Comparison of ENCODE assay signal across 11 mouse cellular contexts in the genomic region with DNA sequence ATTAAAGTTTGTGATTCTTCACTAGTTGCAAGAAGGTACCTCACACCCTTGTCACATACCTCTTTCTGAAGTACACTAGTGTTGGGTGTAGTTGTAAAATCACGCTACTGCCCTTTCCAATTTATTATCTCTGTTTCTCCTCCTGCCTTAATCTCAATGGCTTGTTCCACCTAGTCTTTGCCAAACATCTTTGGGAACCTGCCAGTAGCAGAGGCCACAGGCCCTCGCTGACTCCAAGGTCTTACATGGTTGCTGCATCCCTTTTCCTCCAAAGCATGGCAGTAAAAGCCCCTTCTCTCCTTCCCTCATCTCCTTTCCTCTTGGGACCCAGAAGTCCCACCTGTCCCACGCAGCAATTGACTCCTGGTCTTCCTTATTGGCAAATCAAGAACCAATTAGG. TPM values are rescaled to one million over a fixed set of nuclear protein-coding genes. Genes with fewer than 3 reads are reported as not detected.
DNase-seq lines count a peak whose midpoint lies in the region.
"Had no signal": no experiment of that assay in that cellular context is flagged by ENCODE, and none has a peak within 500 bp of the region (broad histone marks: within the 10 kb centered on the region; RNA-seq: fewer than 3 reads in every experiment).

No protein-coding gene starts in this region.

- intact Hi-C loops in heart, postnatal 25 days (cut with DNase I): no loop called here

- DNase-seq in adrenal gland, postnatal 14 days: peak; percentile 29
- DNase-seq in adrenal gland, adult 8-10 months: no peak
- DNase-seq in heart, adult 18-20 months: peak; percentile 64 to 70
- no peak for DNase-seq in heart, postnatal 25 days (ENCODE audit: low spot score)
- no peak for DNase-seq in lung, postnatal 25 days (ENCODE audit: low spot score)
- DNase-seq: adrenal gland, postnatal 36 days; cerebellum, adult 11-12 months; cerebellum, adult 2 months; cerebellum, adult 9-10 months; cerebellum, postnatal 25 days; forebrain, postnatal 0 days had no signal

RNA-seq across cellular contexts. Expression of gene Dcbld2, which starts 9.6 kb away (rescaled TPM):
- total RNA-seq in adrenal gland, postnatal 14 days (2021): 11.4 and 11.8 TPM in 2 replicates
- 10 to 100 TPM in 3 of 4 experiments, 1 to 10 TPM in 1; 9.6 to 14.1 (median 11.4) TPM for total RNA-seq in adrenal gland, adult 8-10 months (2022)
- total RNA-seq in heart, adult 18-20 months (2021): 10 to 100 TPM; 11.1 to 14.8 TPM
- 10 to 100 TPM; 17.8 to 19.2 TPM for total RNA-seq in heart, postnatal 25 days (2021)

Comparison
In these comparisons a context has a peak if more than half of its experiments do, and no peak if none do; other contexts are left out.
1. DNase-seq: peak in adrenal gland, postnatal 14 days (single experiment) and heart, adult 18-20 months (2 of 2); none in adrenal gland, adult 8-10 months (single experiment), heart, postnatal 25 days (single experiment) and lung, postnatal 25 days (single experiment).